Mouse (Mus musculus) CH12.LX (cell line): ENCODE measurements around the gene Vamp2. TPM values are rescaled to one million over a fixed set of nuclear protein-coding genes. Genes with fewer than 3 reads are reported as not detected.
A peak's percentile ranks its signal among the peaks of the same experiment; 100 is the strongest.

Experiments
- DNase-seq: peaks from one replicate; pipeline ENCODE4 v3.0.0-alpha.2; 2013; ENCODE audit errors: extremely low read depth
- H3K27ac ChIP-seq: 2 replicates; pipeline ENCODE4 v1.5.1; 2012; ENCODE audit warnings: low read depth, mild to moderate bottlenecking, control low read depth, moderate library complexity; ENCODE audit not compliant: insufficient read depth
- H3K27me3 ChIP-seq: replicated peaks from 2 replicates; pipeline ENCODE3; 2012; ENCODE audit warnings: inconsistent platforms
- H3K36me3 ChIP-seq, 2 experiments: replicated peaks in 1 of 2; 2 replicates each; pipeline versions ENCODE3 to v1.6.1; 2012; ENCODE audit warnings: inconsistent platforms in 1 of 2, low read length in 1 of 2, mild to moderate bottlenecking in 1 of 2, mixed read lengths in 1 of 2, moderate library complexity in 1 of 2; ENCODE audit not compliant: control insufficient read depth in 1 of 2, insufficient read depth in 1 of 2
- H3K4me1 ChIP-seq, 2 experiments: 2 replicates each; pipeline ENCODE4 v1.6.1; 2012; ENCODE audit warnings: inconsistent platforms in 1 of 2, moderate library complexity in 1 of 2; ENCODE audit not compliant: insufficient read depth in 2 of 2, control insufficient read depth in 1 of 2
- H3K4me2 ChIP-seq: 2 replicates; pipeline ENCODE4 v1.6.1; 2012; ENCODE audit warnings: low read depth, mild to moderate bottlenecking, control low read depth; ENCODE audit not compliant: poor library complexity, insufficient read depth, severe bottlenecking
- H3K4me3 ChIP-seq, 3 experiments: fragments of 150-350 bp in 1 of 3; sonication (generic) in 1 of 3; replicated peaks in 1 of 3; 2 replicates each; pipeline versions ENCODE3 to v1.5.1; 2011 to 2012; ENCODE audit warnings: low read depth in 2 of 3, low read length in 2 of 3, mild to moderate bottlenecking in 2 of 3, moderate library complexity in 2 of 3, control low read depth in 1 of 3, improper control_type of control experiment in 1 of 3, inconsistent platforms in 1 of 3, mixed read lengths in 1 of 3; ENCODE audit not compliant: poor library complexity in 1 of 3
- H3K79me2 ChIP-seq: replicated peaks from 2 replicates; pipeline ENCODE4 v1.6.1; 2012; ENCODE audit warnings: mild to moderate bottlenecking, moderate library complexity; ENCODE audit not compliant: control insufficient read depth, poor library complexity, insufficient read depth, severe bottlenecking; ENCODE audit errors: extremely low read depth
- H3K9ac ChIP-seq: 2 replicates; pipeline ENCODE4 v1.6.1; 2012; ENCODE audit warnings: low read depth, mild to moderate bottlenecking, control low read depth, moderate library complexity; ENCODE audit not compliant: insufficient read depth
- H3K9me3 ChIP-seq: replicated peaks from 2 replicates; pipeline ENCODE3; 2012; ENCODE audit warnings: low read length, inconsistent platforms, mixed read lengths
- CHD2 ChIP-seq: IDR thresholded peaks from 2 replicates; pipeline ENCODE4 v1.6.1; 2011; ENCODE audit warnings: low read length, improper control_type of control experiment
- CTCF ChIP-seq, 2 experiments: IDR thresholded peaks in 1 of 2; conservative IDR thresholded peaks in 1 of 2; 2 replicates each; pipeline ENCODE4 v1.5.1; 2011 to 2012; ENCODE audit warnings: low read depth in 2 of 2, low read length in 2 of 2, improper control_type of control experiment in 1 of 2, inconsistent platforms in 1 of 2, mild to moderate bottlenecking in 1 of 2, moderate library complexity in 1 of 2
- GABPA ChIP-seq: IDR thresholded peaks from 2 replicates; pipeline ENCODE4 v1.6.1; 2012; ENCODE audit warnings: low read depth, low read length, improper control_type of control experiment, inconsistent platforms; ENCODE audit not compliant: insufficient replicate concordance
- HCFC1 ChIP-seq: IDR thresholded peaks from 2 replicates; pipeline ENCODE4 v1.6.1; 2012; ENCODE audit warnings: low read depth, mild to moderate bottlenecking, inconsistent platforms, low read length, improper control_type of control experiment
- IRF4 ChIP-seq: IDR thresholded peaks from 2 replicates; pipeline ENCODE4 v1.6.1; 2014; ENCODE audit warnings: low read depth, mild to moderate bottlenecking, inconsistent platforms, low read length, improper control_type of control experiment
- JUND ChIP-seq: conservative IDR thresholded peaks from 2 replicates; pipeline ENCODE4 v1.6.1; 2011; ENCODE audit warnings: low read depth, low read length, improper control_type of control experiment
- MAFK ChIP-seq: IDR thresholded peaks from 2 replicates; pipeline ENCODE4 v1.6.1; 2011; ENCODE audit warnings: low read length, improper control_type of control experiment; ENCODE audit not compliant: insufficient replicate concordance
- MAX ChIP-seq: IDR thresholded peaks from 2 replicates; pipeline ENCODE4 v1.6.1; 2011; ENCODE audit warnings: low read length, improper control_type of control experiment
- MYC ChIP-seq: IDR thresholded peaks from 2 replicates; pipeline ENCODE4 v1.6.1; 2011; ENCODE audit warnings: low read depth, mild to moderate bottlenecking, improper control_type of control experiment, low read length
- POLR2A ChIP-seq: IDR thresholded peaks from 2 replicates; pipeline ENCODE4 v1.6.1; 2011; ENCODE audit warnings: low read depth, mild to moderate bottlenecking, improper control_type of control experiment, low read length
- RAD21 ChIP-seq: IDR thresholded peaks from 2 replicates; pipeline ENCODE4 v1.6.1; 2011; ENCODE audit warnings: low read depth, mild to moderate bottlenecking, low read length, improper control_type of control experiment, moderate library complexity
- RCOR1 ChIP-seq: conservative IDR thresholded peaks from 2 replicates; pipeline ENCODE4 v1.6.1; 2012; ENCODE audit warnings: low read depth, mild to moderate bottlenecking, inconsistent platforms, low read length, improper control_type of control experiment
- SMC3 ChIP-seq: IDR thresholded peaks from 2 replicates; pipeline ENCODE4 v1.6.1; 2011; ENCODE audit warnings: low read depth, low read length, improper control_type of control experiment
- TCF12 ChIP-seq: IDR thresholded peaks from 2 replicates; pipeline ENCODE4 v1.6.1; 2014; ENCODE audit warnings: low read depth, mild to moderate bottlenecking, inconsistent platforms, low read length, improper control_type of control experiment
- UBTF ChIP-seq: IDR thresholded peaks from 2 replicates; pipeline ENCODE4 v1.6.1; 2012; ENCODE audit warnings: low read depth, mild to moderate bottlenecking, inconsistent platforms, low read length, improper control_type of control experiment, moderate library complexity
- ZKSCAN1 ChIP-seq: IDR thresholded peaks from 2 replicates; pipeline ENCODE4 v1.6.1; 2012; ENCODE audit warnings: low read depth, inconsistent platforms, low read length, improper control_type of control experiment, borderline replicate concordance
- dilution Hi-C: fragments of 300-500 bp; cut with MboI; formaldehyde crosslinking; loops from 2 replicates; pipeline ENCODE4 v1.14.3; 2020; ENCODE audit warnings: low sequenced_read_pairs; ENCODE audit not compliant: extremely low pct_unique_long_range_greater_than_20kb, extremely low pct_ligation_motif_present
- in situ Hi-C: fragments of 300-500 bp; cut with MboI; formaldehyde crosslinking; loops from 3 replicates; pipeline ENCODE4 v1.14.3; 2019; ENCODE audit warnings: low sequenced_read_pairs, low pct_ligation_motif_present, low pct_unique_long_range_greater_than_20kb, mixed read lengths
- polyA plus RNA-seq: library from polyadenylated mRNA; unstranded; fragments of >175 nt; gene quantifications from 2 replicates; pipeline ENCODE4 v1.2.1, GENCODE M21; 2012; ENCODE audit warnings: low read depth; ENCODE audit not compliant: insufficient read length
- total RNA-seq, 2 experiments: library from RNA; depleted of rRNA; stranded (reverse); fragments of 300-350 nt in 1 of 2; fragments of >200 nt in 1 of 2; gene quantifications; 2 replicates each; pipeline ENCODE4 v1.2.3; 2012 to 2014

The Vamp2 gene
- total and polyA plus RNA-seq, 3 experiments: 1.3 to 26.0 (median 8.2) TPM

DNA sequence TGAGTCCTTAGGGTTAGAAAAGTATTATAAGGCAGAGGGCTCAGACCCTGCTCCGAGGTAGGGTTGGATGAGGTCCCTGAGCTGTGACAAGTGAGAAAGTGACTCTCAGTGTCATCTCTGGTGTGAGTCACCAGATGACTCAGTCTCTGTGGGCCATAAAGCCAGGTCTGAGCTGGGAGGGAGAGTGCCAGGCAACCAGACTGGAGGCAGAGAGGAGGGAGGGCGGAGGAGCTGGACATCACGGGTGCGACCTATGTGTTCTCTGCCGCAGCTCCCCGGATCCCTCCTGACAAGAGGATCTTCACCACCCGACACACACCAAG, 14.1 kb downstream of the Vamp2 start:
- dilution Hi-C loops: no loop called here
- no peaks in the 10 kb centered on the region for H3K27me3 ChIP-seq
- in situ Hi-C loops: no loop called here
- H3K4me2 ChIP-seq: no peak overlapping the region
- no peak for DNase-seq
- no peak overlapping the region for H3K4me3 ChIP-seq
- H3K9me3 ChIP-seq: no peaks in the 10 kb centered on the region
- peaks cover 66 to 69% of the 10 kb centered on the region in 2 experiments for H3K36me3 ChIP-seq
- H3K79me2 ChIP-seq: peaks cover 22% of the 10 kb centered on the region
- no peak overlapping the region for H3K9ac ChIP-seq
- H3K4me1 ChIP-seq: peaks cover 20 to 33% of the 10 kb centered on the region in 2 experiments
- H3K27ac ChIP-seq: no peak overlapping the region
- no peak for TF ChIP-seq JUND
- TF ChIP-seq POLR2A: 0 out of 2 replicates have a peak, but pooled peaks have one; percentile 9
- TF ChIP-seq CTCF (conservative IDR thresholded peaks at IDR 0.05 in 1 of 2, IDR thresholded peaks at IDR 0.05 in 1 of 2; ENCODE audit: low read depth in 2 of 2, low read length in 2 of 2): no peak
- no peak for TF ChIP-seq RAD21
- TF ChIP-seq MAFK: no peak

DNA sequence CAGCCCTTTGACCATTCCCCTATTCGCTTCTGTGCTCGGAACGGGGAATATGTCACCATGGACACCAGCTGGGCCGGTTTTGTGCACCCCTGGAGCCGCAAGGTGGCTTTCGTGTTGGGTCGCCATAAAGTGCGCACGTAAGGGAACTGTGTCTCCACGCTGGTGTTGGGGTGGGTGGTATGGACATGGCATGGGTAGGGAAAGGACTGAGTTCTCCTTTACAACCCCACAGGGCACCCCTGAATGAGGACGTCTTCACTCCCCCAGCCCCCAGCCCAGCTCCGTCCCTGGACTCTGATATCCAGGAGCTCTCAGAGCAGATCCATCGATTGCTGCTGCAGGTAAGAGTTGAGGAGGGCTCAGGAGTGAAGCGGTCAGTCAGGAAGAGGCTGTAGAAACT, 14.8 kb downstream of the Vamp2 start:
- H3K79me2 ChIP-seq: peaks cover 22% of the 10 kb centered on the region
- H3K4me3 ChIP-seq: no peak overlapping the region
- TF ChIP-seq TCF12 (no peak), POLR2A (no peak), CHD2 (no peak), GABPA (no peak), ZKSCAN1 (no peak), SMC3 (no peak), RCOR1 (no peak), HCFC1 (no peak), MAX (no peak), IRF4 (no peak), JUND (no peak), MYC (no peak), UBTF (no peak), CTCF (conservative IDR thresholded peaks at IDR 0.05 in 1 of 2, IDR thresholded peaks at IDR 0.05 in 1 of 2; ENCODE audit: low read depth in 2 of 2, low read length in 2 of 2) (no peak)
- no peak overlapping the region for H3K27ac ChIP-seq
- dilution Hi-C loops: no loop called here
- no peak overlapping the region for H3K4me2 ChIP-seq
- no peak overlapping the region for H3K9ac ChIP-seq
- H3K27me3 ChIP-seq: no peaks in the 10 kb centered on the region
- H3K36me3 ChIP-seq: peaks cover 73 to 76% of the 10 kb centered on the region in 2 experiments
- H3K9me3 ChIP-seq: no peaks in the 10 kb centered on the region
- no peak for DNase-seq
- in situ Hi-C loops: no loop called here
- peaks cover 17 to 26% of the 10 kb centered on the region in 2 experiments for H3K4me1 ChIP-seq
